Mouse (Mus musculus) liver (tissue): Measurements from ENCODE around the gene Htr2b.

Experiments used
- DNase-seq: peaks from one replicate; pipeline ENCODE4 v3.0.0-alpha.2; 2020; ENCODE audit warnings: mixed read lengths

Gene Htr2b

GRCm38 (mm10) chr1:86076565-86076964 lies 35.2 kb downstream of the Htr2b start:
- DNase-seq, result no peak

- DNase-seq, result peak; percentile 90
Measured at GRCm38 (mm10) chr1:86064271-86064991, 47.3 kb downstream of the Htr2b start, which contains the start of gene Psmd1. Gene Psmd1 (plus strand): TSS chr1:86064387.

- no peak for DNase-seq
Measured at GRCm38 (mm10) chr1:86062523-86062922, 49.2 kb downstream of the Htr2b start.

GRCm38 (mm10) chr1:86058856-86059769 lies 52.7 kb downstream of the Htr2b start:
- DNase-seq, result peak; percentile 94

- DNase-seq, result peak; percentile 50
Measured at GRCm38 (mm10) chr1:86056284-86056683, 55.5 kb downstream of the Htr2b start.

GRCm38 (mm10) chr1:86054943-86055342 lies 56.8 kb downstream of the Htr2b start:
- DNase-seq, result no peak

- DNase-seq, result no peak
Measured at GRCm38 (mm10) chr1:86053198-86053921, 58.4 kb downstream of the Htr2b start.
